Mouse (Mus musculus) C2C12 (cell line): ENCODE data around the gene Atf3. TPM values are rescaled to one million over a fixed set of nuclear protein-coding genes. Genes with fewer than 3 reads are reported as not detected.

ENCODE experiments used
- H3K27me3 ChIP-seq: one replicate; pipeline ENCODE4 v1.6.1; 2011; ENCODE audit not compliant: control insufficient read depth, insufficient read depth, insufficient read length
- H3K36me3 ChIP-seq: one replicate; pipeline ENCODE4 v1.6.1; 2011; ENCODE audit not compliant: control insufficient read depth, insufficient read depth
- H3K4me3 ChIP-seq: one replicate; pipeline ENCODE4 v1.5.1; 2011; ENCODE audit warnings: mild to moderate bottlenecking, control low read depth; ENCODE audit not compliant: poor library complexity, insufficient read depth, severe bottlenecking
- H3K79me2 ChIP-seq: one replicate; pipeline ENCODE4 v1.6.1; 2011; ENCODE audit not compliant: control insufficient read depth, insufficient read depth
- H3K79me3 ChIP-seq: one replicate; pipeline ENCODE4 v1.6.1; 2011; ENCODE audit warnings: low read depth, control low read depth
- H3ac ChIP-seq: one replicate; pipeline ENCODE3; 2011; ENCODE audit warnings: low read depth; ENCODE audit not compliant: control insufficient read depth, insufficient read length
- CEBPB ChIP-seq: IDR thresholded peaks from one replicate; pipeline ENCODE4 v1.6.1; 2011; ENCODE audit warnings: low read depth, mild to moderate bottlenecking, control low read depth, moderate library complexity
- CTCF ChIP-seq: IDR thresholded peaks from one replicate; pipeline ENCODE4 v1.5.1; 2011; ENCODE audit not compliant: control insufficient read depth, insufficient read depth, insufficient read length
- FOSL1 ChIP-seq: IDR thresholded peaks from one replicate; pipeline ENCODE4 v1.8.0; 2011; ENCODE audit warnings: mild to moderate bottlenecking, low read length; ENCODE audit not compliant: poor library complexity, insufficient read depth, severe bottlenecking
- MAX ChIP-seq: IDR thresholded peaks from one replicate; pipeline ENCODE4 v1.6.1; 2011; ENCODE audit warnings: mild to moderate bottlenecking, control low read depth
- MYOD1 ChIP-seq: IDR thresholded peaks from one replicate; pipeline ENCODE4 v1.6.1; 2011; ENCODE audit warnings: low read depth; ENCODE audit not compliant: control insufficient read depth, insufficient read length
- MYOG ChIP-seq: IDR thresholded peaks from one replicate; pipeline ENCODE4 v1.6.1; 2011; ENCODE audit not compliant: control insufficient read depth, insufficient read length; ENCODE audit errors: extremely low read depth
- USF1 ChIP-seq: IDR thresholded peaks from one replicate; pipeline ENCODE4 v1.6.1; 2011; ENCODE audit warnings: low read depth, mild to moderate bottlenecking, control low read depth, moderate library complexity
- polyA plus RNA-seq: library from polyadenylated mRNA; unstranded; fragments of >200 nt; fragmentation: generic; extraction: Trizol; gene quantifications from one replicate; pipeline ENCODE4 v1.2.1, GENCODE M21; 2012; ENCODE audit warnings: missing spikeins

Gene Atf3
- polyA plus RNA-seq, 1 experiment = 1.4 TPM

DNA sequence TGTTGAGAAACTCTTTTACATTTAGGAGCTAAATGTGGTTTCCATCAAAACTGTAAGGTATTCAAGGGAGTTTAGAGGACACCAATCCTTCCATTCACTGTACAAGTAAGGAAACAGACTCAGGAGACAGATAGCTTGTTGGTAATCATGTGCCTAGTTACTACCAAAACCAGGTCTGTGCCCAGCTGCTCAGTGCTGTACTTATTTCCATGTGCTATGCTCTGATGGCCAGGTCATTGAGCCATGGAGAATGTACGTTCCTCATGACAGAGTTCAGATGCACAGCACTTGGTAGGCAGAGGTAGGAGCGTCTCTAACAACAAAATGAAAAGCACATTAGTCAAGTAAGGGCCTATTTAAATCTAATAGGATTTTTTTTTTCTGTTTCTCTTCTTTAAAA is 8.7 kb upstream of the Atf3 start:
- no peaks in the 10 kb centered on the region for H3K27me3 ChIP-seq
- TF ChIP-seq MYOD1 (no peak), CEBPB (no peak), MYOG (no peak), CTCF (no peak), FOSL1 (no peak), MAX (no peak), USF1 (no peak)
- H3K4me3 ChIP-seq = no peak overlapping the region
- no peaks in the 10 kb centered on the region for H3K36me3 ChIP-seq
- peaks cover 27% of the 10 kb centered on the region for H3K79me2 ChIP-seq
- peaks cover 4% of the 10 kb centered on the region for H3K79me3 ChIP-seq
- no peak overlapping the region for H3ac ChIP-seq

DNA sequence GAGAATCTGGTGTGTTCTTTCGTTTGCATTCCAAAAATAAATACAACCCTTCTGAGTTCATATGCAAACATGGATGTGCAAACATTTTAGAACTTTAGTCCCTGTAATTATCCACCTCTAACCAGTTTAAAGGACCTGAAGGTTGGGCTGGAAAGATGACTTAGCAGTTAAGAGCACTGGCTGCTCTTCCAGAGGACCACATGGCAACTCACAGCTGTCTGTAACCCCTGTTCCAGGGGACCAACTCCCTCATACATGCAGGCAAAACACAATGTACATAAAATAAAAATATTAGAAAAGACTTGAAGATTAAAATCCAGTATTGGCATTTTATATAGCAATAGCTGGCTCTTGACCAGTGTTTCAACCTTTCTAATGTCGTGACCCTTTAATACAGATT is 7.9 kb upstream of the Atf3 start:
- Histone ChIP-seq H3K27me3 (no peaks in the 10 kb centered on the region), H3K36me3 (no peaks in the 10 kb centered on the region), H3K79me3 (peaks cover 4% of the 10 kb centered on the region), H3K4me3 (no peak overlapping the region), H3ac (no peak overlapping the region), H3K79me2 (peaks cover 27% of the 10 kb centered on the region)
- TF ChIP-seq CEBPB = no peak
- no peak for TF ChIP-seq MYOD1
- no peak for TF ChIP-seq USF1
- no peak for TF ChIP-seq FOSL1
- TF ChIP-seq MYOG = no peak
- TF ChIP-seq MAX = no peak
- no peak for TF ChIP-seq CTCF

DNA sequence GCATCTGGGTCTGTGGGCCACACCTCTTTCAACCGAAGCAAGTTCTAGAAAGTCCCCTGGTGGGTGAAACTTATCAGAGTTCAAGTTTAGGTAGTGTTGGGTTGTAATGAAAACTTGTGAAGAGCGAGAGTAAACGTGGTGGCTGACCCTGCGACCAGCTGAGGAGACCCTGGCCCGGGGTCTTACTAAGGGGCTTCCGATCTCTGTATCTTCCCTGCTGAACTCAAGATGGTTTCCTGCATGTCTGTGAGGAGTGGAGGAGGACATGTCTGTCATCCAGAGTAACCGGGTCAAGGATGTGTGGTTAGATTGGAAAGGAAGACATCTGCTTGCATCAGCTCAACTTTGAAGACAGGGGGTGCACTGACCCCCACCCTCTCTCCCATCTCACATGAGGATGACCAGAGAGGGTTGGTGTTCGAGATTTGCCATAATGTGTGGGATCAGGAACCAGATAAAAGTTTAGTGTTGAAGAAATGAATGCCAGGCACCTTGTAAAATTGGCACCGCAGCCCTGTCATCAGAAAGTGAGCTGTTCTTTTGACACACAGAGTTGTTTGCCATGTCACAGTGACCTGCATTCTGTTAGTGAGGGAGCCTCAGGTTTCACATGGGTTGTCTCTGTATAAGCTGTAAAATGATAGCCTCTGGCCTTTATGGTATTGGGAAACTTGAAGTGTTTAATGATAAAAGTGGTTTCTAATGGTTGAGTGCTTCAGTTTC is 7.3 kb upstream of the Atf3 start:
- peak overlapping the region; percentile 98 for H3K4me3 ChIP-seq
- H3K79me2 ChIP-seq = peaks cover 27% of the 10 kb centered on the region
- H3ac ChIP-seq = peak overlapping the region; percentile 84
- no peaks in the 10 kb centered on the region for H3K36me3 ChIP-seq
- H3K79me3 ChIP-seq = peaks cover 4% of the 10 kb centered on the region
- TF ChIP-seq MAX = no peak
- no peak for TF ChIP-seq USF1
- no peak for TF ChIP-seq CEBPB
- no peak for TF ChIP-seq MYOG
- no peak for TF ChIP-seq FOSL1
- TF ChIP-seq MYOD1 = no peak
- no peaks in the 10 kb centered on the region for H3K27me3 ChIP-seq

DNA sequence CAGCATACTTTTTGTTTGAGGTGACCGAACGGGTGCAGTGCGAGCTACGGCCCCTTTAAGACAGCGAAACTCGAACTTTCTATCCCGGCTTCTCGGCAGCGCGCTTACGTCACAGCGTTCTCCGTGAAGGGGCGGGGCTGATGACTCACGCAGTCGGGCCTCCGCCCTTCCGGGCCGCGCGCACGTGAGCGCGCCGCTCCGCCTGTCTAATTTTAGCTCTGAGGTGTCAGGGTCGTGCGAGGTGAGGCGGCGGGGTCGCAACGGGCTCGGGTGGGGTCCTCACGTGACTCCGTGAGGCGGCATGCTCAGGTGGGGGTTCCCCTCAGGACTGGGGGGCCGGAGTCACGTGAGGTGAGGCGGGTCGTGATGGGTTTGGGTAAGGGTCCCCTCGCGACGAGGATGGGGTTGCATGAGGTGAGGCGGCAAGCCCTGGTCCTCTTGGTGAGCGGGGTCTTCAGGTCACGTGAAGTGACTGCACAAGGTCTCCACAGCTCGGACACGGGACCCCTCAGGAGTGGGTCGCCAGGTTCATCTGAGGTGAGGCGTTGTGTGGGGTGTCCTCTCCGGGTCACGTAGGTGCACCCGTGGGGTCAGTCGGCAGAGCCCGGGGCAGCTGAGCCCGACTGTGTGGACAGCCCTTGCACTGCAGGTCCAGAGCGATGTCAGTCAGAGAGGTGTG is 6.6 kb upstream of the Atf3 start:
- H3K79me2 ChIP-seq = peaks cover 27% of the 10 kb centered on the region
- peaks cover 4% of the 10 kb centered on the region for H3K79me3 ChIP-seq
- TF ChIP-seq USF1 (peak; percentile 75), CTCF (no peak), MYOG (no peak), FOSL1 (peak; percentile 24), MYOD1 (no peak), CEBPB (no peak), MAX (peak; percentile 51)
- no peaks in the 10 kb centered on the region for H3K36me3 ChIP-seq
- H3K27me3 ChIP-seq = no peaks in the 10 kb centered on the region
- H3ac ChIP-seq = peak overlapping the region; percentile 84
- H3K4me3 ChIP-seq = peak overlapping the region; percentile 98

DNA sequence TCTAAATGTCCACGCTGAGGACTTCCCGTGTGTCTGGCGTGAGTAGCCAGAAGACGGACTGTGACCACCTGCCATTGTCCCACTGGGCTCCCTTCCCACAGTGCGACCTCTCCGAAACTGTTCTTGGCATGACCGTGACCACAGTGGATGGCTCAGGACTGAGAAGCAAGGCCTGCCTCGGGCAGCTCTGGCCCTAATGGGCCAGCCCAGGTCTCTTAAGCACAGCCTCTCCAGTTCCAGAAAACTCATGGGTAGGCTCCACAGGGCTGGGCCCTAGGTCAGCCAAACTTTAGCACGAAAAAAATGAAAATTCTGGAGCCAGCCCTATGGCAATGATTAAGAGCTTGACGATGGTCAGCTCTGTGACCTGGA is 6.1 kb upstream of the Atf3 start:
- H3K79me2 ChIP-seq = peaks cover 27% of the 10 kb centered on the region
- H3ac ChIP-seq = no peak overlapping the region
- peaks cover 4% of the 10 kb centered on the region for H3K79me3 ChIP-seq
- no peaks in the 10 kb centered on the region for H3K27me3 ChIP-seq
- no peaks in the 10 kb centered on the region for H3K36me3 ChIP-seq
- H3K4me3 ChIP-seq = peak overlapping the region; percentile 98
- TF ChIP-seq MYOD1 (no peak), MYOG (no peak), FOSL1 (no peak), CTCF (no peak)

DNA sequence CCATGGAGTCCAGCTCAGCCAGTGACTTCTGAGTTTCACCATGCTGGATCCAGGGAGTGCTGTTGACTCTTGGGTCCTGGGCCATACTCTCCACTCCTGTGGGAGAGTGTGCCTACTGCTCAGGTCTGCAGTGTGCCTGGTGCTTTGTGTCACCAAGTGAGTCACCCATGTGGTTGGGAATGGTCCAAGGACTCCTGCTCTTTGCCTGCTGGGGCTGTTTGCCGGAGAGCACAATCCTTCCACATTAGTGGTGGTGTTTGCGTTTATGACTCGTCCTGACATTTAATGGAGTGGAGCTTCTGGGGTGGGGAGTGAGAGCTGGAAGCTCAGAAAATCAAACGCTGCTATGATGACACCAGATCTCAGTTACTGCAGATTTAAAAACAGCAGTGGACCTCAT is 4.2 kb upstream of the Atf3 start:
- H3K27me3 ChIP-seq = no peaks in the 10 kb centered on the region
- H3K79me3 ChIP-seq = peaks cover 4% of the 10 kb centered on the region
- H3K4me3 ChIP-seq = no peak overlapping the region
- H3K36me3 ChIP-seq = no peaks in the 10 kb centered on the region
- peaks cover 22% of the 10 kb centered on the region for H3K79me2 ChIP-seq
- TF ChIP-seq MAX (no peak), MYOD1 (peak; percentile 28), CTCF (no peak), MYOG (no peak)
- H3ac ChIP-seq = no peak overlapping the region
